Mouse (Mus musculus): ENCODE measurements around the gene Fancd2. TPM values are rescaled to one million over a fixed set of nuclear protein-coding genes. Genes with fewer than 3 reads are reported as not detected.
A peak's percentile ranks its signal among the peaks of the same experiment; 100 is the strongest.

Gene Fancd2
- polyA plus RNA-seq, 1 experiment, result 4.8 TPM

DNA sequence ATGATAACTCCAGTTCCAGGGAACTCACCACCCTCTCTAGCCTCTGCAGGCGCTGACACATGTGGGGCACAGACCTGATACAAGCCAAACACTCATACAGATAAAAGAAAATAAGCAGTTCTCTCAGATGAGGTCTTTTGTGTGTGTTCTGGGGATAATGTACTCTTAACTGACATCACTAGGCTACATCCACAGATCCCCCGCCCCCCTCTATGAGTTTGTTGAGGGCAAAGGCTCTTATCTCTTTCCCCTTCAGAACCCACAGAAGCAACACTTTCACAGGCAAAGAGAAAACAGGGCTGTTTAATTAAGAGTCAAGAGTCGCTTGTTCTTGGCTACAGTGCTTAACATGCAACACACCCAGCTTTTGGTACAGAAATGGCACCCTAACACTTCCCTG is 16.9 kb upstream of the Fancd2 start:
- no peak for TF ChIP-seq MYOG (IDR thresholded peaks at IDR 0.05; ENCODE audit: control insufficient read depth, extremely low read depth, insufficient read length)
- H3K4me3 ChIP-seq (ENCODE audit: insufficient read depth, poor library complexity, severe bottlenecking), result no peak overlapping the region
- H3K79me2 ChIP-seq (ENCODE audit: control insufficient read depth, insufficient read depth), result no peaks in the 10 kb centered on the region
- H3K27me3 ChIP-seq (ENCODE audit: control insufficient read depth, insufficient read depth, insufficient read length), result no peaks in the 10 kb centered on the region
- H3ac ChIP-seq (ENCODE audit: control insufficient read depth, insufficient read length, low read depth), result no peak overlapping the region
- H3K79me3 ChIP-seq (ENCODE audit: low read depth), result no peaks in the 10 kb centered on the region
- H3K36me3 ChIP-seq (ENCODE audit: control insufficient read depth, insufficient read depth), result peaks cover 52% of the 10 kb centered on the region

DNA sequence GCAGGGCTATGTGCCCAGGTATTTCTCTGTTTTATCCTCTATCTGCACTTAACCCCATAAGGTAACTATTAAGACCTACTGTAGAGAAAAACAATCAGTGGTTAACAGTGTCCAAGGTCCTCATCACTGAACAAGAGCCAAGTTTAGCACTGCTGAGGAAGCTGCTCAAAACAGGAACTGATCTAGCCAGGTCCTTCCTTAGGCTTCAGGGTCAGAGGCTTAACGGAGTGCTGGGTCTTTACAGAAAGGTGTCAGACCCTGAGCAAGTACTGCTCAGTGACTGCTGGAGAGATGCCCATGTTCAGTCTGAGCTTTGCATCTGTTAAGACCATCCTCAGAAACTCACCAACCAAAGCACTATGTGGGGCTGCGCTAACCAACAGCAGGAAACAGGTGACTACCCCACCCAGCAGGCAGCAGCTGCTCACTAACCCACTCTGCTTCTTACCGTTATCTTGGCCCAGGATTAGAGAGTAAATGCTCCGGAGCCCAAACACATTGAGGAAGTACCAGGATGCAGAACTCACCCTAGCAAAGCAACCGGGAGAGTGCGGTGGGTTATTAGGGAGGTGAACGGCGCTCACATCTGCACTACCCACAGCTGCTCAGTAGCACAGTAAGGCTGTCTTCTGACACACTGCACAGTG is 13.9 kb upstream of the Fancd2 start:
- Histone ChIP-seq H3K4me3 (ENCODE audit: insufficient read depth, poor library complexity, severe bottlenecking) (no peak overlapping the region), H3K36me3 (ENCODE audit: control insufficient read depth, insufficient read depth) (peaks cover 77% of the 10 kb centered on the region), H3ac (ENCODE audit: control insufficient read depth, insufficient read length, low read depth) (no peak overlapping the region), H3K79me3 (ENCODE audit: low read depth) (peaks cover 1% of the 10 kb centered on the region), H3K79me2 (ENCODE audit: control insufficient read depth, insufficient read depth) (no peaks in the 10 kb centered on the region), H3K27me3 (ENCODE audit: control insufficient read depth, insufficient read depth, insufficient read length) (no peaks in the 10 kb centered on the region)
- no peak for TF ChIP-seq MAX (IDR thresholded peaks at IDR 0.05)
- TF ChIP-seq MYOD1 (IDR thresholded peaks at IDR 0.05; ENCODE audit: control insufficient read depth, insufficient read length, low read depth), result no peak
- TF ChIP-seq MYOG (IDR thresholded peaks at IDR 0.05; ENCODE audit: control insufficient read depth, extremely low read depth, insufficient read length), result no peak
- TF ChIP-seq CEBPB (IDR thresholded peaks at IDR 0.05; ENCODE audit: low read depth), result no peak
- TF ChIP-seq CTCF (IDR thresholded peaks at IDR 0.05; ENCODE audit: control insufficient read depth, insufficient read depth, insufficient read length), result no peak
- no peak for TF ChIP-seq FOSL1 (IDR thresholded peaks at IDR 0.05; ENCODE audit: insufficient read depth, low read length, poor library complexity, severe bottlenecking)
- no peak for TF ChIP-seq USF1 (IDR thresholded peaks at IDR 0.05; ENCODE audit: low read depth)

DNA sequence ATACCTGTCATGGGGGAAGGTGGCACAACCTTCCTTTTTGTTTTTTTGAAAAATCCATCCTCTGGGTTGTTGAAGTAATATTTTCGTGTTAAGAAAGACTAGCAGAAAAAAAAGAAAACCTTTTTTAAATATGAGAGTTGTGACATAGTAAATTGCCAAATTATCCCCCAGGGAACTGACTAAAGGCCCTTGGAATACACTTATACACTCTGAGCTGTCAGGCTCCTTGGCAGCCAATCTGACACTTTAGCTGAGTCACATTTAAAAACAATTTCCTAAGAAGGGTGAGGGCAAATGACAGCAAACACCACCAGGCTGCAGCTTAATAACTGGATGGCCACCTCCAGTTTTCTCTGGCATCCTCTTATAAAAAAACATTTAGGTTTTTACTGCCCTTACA is 9.2 kb upstream of the Fancd2 start:
- Histone ChIP-seq H3K27me3 (ENCODE audit: control insufficient read depth, insufficient read depth, insufficient read length) (no peaks in the 10 kb centered on the region), H3K79me2 (ENCODE audit: control insufficient read depth, insufficient read depth) (peaks cover 46% of the 10 kb centered on the region), H3K36me3 (ENCODE audit: control insufficient read depth, insufficient read depth) (peaks cover 47% of the 10 kb centered on the region), H3K4me3 (ENCODE audit: insufficient read depth, poor library complexity, severe bottlenecking) (no peak overlapping the region), H3ac (ENCODE audit: control insufficient read depth, insufficient read length, low read depth) (no peak overlapping the region), H3K79me3 (ENCODE audit: low read depth) (peaks cover 13% of the 10 kb centered on the region)
- TF ChIP-seq MYOG (IDR thresholded peaks at IDR 0.05; ENCODE audit: control insufficient read depth, extremely low read depth, insufficient read length) (no peak), CEBPB (IDR thresholded peaks at IDR 0.05; ENCODE audit: low read depth) (peak; percentile 68), USF1 (IDR thresholded peaks at IDR 0.05; ENCODE audit: low read depth) (no peak)

DNA sequence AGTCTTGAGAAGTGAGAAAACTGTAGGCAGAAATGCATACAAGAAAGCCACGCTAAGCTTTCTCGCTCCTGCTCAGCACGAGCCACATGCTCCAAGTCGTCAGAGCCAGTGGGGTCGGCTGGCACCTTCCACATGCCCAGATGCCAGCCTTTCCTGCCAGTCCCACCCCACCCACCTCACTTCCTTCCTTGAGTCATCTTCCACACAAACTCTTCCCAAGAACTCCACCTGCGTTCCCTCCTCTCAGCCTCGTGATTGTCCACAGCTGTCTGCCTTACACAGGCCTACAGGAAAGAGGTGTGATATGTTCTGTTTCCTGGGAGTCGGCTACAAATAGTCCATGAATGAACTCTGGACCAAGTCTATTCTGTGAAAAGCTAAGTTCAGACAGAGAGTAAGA is 8.1 kb upstream of the Fancd2 start:
- no peak overlapping the region for H3ac ChIP-seq (ENCODE audit: control insufficient read depth, insufficient read length, low read depth)
- peaks cover 43% of the 10 kb centered on the region for H3K36me3 ChIP-seq (ENCODE audit: control insufficient read depth, insufficient read depth)
- no peak for TF ChIP-seq CTCF (IDR thresholded peaks at IDR 0.05; ENCODE audit: control insufficient read depth, insufficient read depth, insufficient read length)
- no peak for TF ChIP-seq MYOG (IDR thresholded peaks at IDR 0.05; ENCODE audit: control insufficient read depth, extremely low read depth, insufficient read length)
- TF ChIP-seq MYOD1 (IDR thresholded peaks at IDR 0.05; ENCODE audit: control insufficient read depth, insufficient read length, low read depth), result no peak
- TF ChIP-seq MAX (IDR thresholded peaks at IDR 0.05), result no peak
- TF ChIP-seq CEBPB (IDR thresholded peaks at IDR 0.05; ENCODE audit: low read depth), result no peak
- TF ChIP-seq USF1 (IDR thresholded peaks at IDR 0.05; ENCODE audit: low read depth), result no peak
- TF ChIP-seq FOSL1 (IDR thresholded peaks at IDR 0.05; ENCODE audit: insufficient read depth, low read length, poor library complexity, severe bottlenecking), result no peak
- H3K4me3 ChIP-seq (ENCODE audit: insufficient read depth, poor library complexity, severe bottlenecking), result no peak overlapping the region
- no peaks in the 10 kb centered on the region for H3K27me3 ChIP-seq (ENCODE audit: control insufficient read depth, insufficient read depth, insufficient read length)
- H3K79me2 ChIP-seq (ENCODE audit: control insufficient read depth, insufficient read depth), result peaks cover 57% of the 10 kb centered on the region
- peaks cover 18% of the 10 kb centered on the region for H3K79me3 ChIP-seq (ENCODE audit: low read depth)

DNA sequence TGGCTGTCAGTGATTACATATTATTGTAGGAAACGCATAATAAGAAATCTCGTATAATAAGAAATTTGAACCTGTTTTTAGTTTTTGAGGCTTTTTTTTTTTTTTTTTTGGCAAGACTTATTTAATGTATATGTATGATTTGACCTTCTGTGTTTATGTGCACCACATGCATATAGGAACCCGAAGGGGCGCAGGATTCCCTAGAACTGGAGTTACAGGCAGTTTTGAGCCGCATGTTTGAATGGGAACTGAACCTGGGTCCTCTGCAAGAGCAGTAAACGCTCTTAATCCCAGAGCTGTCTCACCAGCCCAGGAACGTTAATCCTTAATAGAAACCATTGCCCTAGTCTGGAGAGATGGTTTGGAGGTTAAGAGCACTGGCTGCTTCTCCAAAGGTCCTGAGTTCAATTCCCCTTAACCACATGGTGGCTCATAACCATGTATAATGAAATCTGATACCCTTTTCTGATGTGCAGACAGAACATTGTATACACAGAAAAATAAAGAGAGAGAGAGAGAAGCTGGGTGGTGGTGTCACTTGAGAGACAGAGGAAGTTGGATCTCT is 440 bp downstream of the Fancd2 start:
- H3K79me3 ChIP-seq (ENCODE audit: low read depth), result peaks cover 30% of the 10 kb centered on the region
- H3ac ChIP-seq (ENCODE audit: control insufficient read depth, insufficient read length, low read depth), result peak overlapping the region; percentile 52
- peak overlapping the region; percentile 89 for H3K4me3 ChIP-seq (ENCODE audit: insufficient read depth, poor library complexity, severe bottlenecking)
- H3K27me3 ChIP-seq (ENCODE audit: control insufficient read depth, insufficient read depth, insufficient read length), result no peaks in the 10 kb centered on the region
- TF ChIP-seq MYOG (IDR thresholded peaks at IDR 0.05; ENCODE audit: control insufficient read depth, extremely low read depth, insufficient read length) (no peak), USF1 (IDR thresholded peaks at IDR 0.05; ENCODE audit: low read depth) (no peak), MYOD1 (IDR thresholded peaks at IDR 0.05; ENCODE audit: control insufficient read depth, insufficient read length, low read depth) (no peak), CEBPB (IDR thresholded peaks at IDR 0.05; ENCODE audit: low read depth) (no peak), MAX (IDR thresholded peaks at IDR 0.05) (no peak), CTCF (IDR thresholded peaks at IDR 0.05; ENCODE audit: control insufficient read depth, insufficient read depth, insufficient read length) (no peak), FOSL1 (IDR thresholded peaks at IDR 0.05; ENCODE audit: insufficient read depth, low read length, poor library complexity, severe bottlenecking) (no peak)
- peaks cover 17% of the 10 kb centered on the region for H3K36me3 ChIP-seq (ENCODE audit: control insufficient read depth, insufficient read depth)
- peaks cover 59% of the 10 kb centered on the region for H3K79me2 ChIP-seq (ENCODE audit: control insufficient read depth, insufficient read depth)

DNA sequence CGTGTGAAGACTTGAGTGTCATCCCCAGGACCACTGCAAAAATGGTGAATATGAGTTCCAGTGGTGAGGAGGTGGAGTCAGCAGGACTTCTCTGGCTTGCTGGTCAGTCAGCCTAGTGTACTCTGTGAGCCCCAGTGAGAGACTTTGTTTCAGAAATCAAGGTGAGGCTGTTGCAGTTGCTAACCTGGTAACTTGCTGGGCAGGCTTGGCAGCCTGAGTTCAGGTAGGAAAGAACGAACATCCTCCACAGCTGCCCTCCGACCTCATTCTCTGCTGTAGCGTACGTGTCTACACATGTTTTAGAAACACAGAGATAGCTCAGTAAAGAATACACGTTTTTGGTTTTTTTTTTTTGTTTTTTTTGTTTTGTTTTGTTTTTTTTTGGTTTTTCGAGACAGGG is 3.4 kb downstream of the Fancd2 start:
- Histone ChIP-seq H3K79me2 (ENCODE audit: control insufficient read depth, insufficient read depth) (peaks cover 29% of the 10 kb centered on the region), H3K27me3 (ENCODE audit: control insufficient read depth, insufficient read depth, insufficient read length) (no peaks in the 10 kb centered on the region), H3K79me3 (ENCODE audit: low read depth) (peaks cover 12% of the 10 kb centered on the region), H3K4me3 (ENCODE audit: insufficient read depth, poor library complexity, severe bottlenecking) (no peak overlapping the region), H3ac (ENCODE audit: control insufficient read depth, insufficient read length, low read depth) (no peak overlapping the region), H3K36me3 (ENCODE audit: control insufficient read depth, insufficient read depth) (peaks cover 18% of the 10 kb centered on the region)
- TF ChIP-seq MYOG (IDR thresholded peaks at IDR 0.05; ENCODE audit: control insufficient read depth, extremely low read depth, insufficient read length) (no peak), FOSL1 (IDR thresholded peaks at IDR 0.05; ENCODE audit: insufficient read depth, low read length, poor library complexity, severe bottlenecking) (no peak), CEBPB (IDR thresholded peaks at IDR 0.05; ENCODE audit: low read depth) (no peak), CTCF (IDR thresholded peaks at IDR 0.05; ENCODE audit: control insufficient read depth, insufficient read depth, insufficient read length) (no peak), USF1 (IDR thresholded peaks at IDR 0.05; ENCODE audit: low read depth) (no peak), MAX (IDR thresholded peaks at IDR 0.05) (no peak), MYOD1 (IDR thresholded peaks at IDR 0.05; ENCODE audit: control insufficient read depth, insufficient read length, low read depth) (no peak)
